Mouse (Mus musculus): ENCODE results near the gene Nacad.

- TF ChIP-seq CTCF (IDR thresholded peaks at IDR 0.05; ENCODE audit: extremely low read depth, insufficient read depth, insufficient read length, insufficient replicate concordance) (no peak), POLR2A (IDR thresholded peaks at IDR 0.05; ENCODE audit: low read depth, low read length) (no peak)
Measured at GRCm38 (mm10) chr11:6567951-6568350, 37.9 kb downstream of the Nacad start.

Measured in spleen, adult 2 months (tissue).